Mouse (Mus musculus): ENCODE measurements around the gene Gtpbp8. TPM values are rescaled to one million over a fixed set of nuclear protein-coding genes. Genes with fewer than 3 reads are reported as not detected.

Gene Gtpbp8
- polyA plus RNA-seq, 1 experiment from 2014 or later, result 23.8 TPM

DNA sequence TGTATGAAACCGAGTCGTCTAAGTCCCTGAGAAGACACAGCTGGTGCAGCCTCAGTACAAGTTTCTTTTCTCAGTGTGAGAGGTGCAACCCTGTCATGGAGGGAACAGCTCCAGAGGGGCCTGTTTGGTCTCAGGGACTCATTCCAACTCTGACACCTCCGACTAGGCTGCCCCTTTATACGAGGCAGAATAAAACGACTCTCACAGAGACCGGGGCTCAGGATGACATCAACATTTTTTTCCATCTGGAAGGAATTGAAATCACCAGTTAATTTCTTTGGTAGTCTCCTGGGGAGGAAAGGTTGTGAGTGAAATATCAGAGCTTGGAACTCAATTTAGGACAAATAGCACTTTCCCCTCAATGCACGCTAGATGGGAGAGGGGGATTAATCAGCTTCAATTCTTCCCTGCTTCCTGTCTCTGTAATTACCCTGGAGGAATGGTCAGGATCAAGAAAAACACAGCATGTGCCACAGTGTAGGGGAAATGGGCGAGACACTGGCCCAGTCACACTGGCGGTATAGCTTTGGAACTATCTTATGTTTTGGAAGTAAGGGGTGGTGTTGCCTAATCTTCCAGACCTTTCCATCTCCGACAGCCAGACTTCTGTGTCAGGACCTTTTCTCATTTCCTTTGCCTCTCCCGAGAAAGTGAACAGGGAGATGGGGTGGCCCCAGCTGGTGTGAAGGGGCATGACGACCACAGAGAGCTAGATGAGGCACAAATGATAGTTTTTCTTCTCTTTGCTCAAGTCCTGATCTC is 50.1 kb downstream of the Gtpbp8 start:
- Histone ChIP-seq H3K4me3 (no peak overlapping the region), H3K9me3 (replicated peaks) (no peaks in the 10 kb centered on the region), H3K4me2 (no peak overlapping the region), H3K36me3 (no peaks in the 10 kb centered on the region), H3K9ac (no peak overlapping the region), H3K27me3 (replicated peaks) (peaks cover 10% of the 10 kb centered on the region), H3K27ac (no peak overlapping the region), H3K4me1 (no peaks in the 10 kb centered on the region)
- no peak for ATAC-seq
- 46% methylated on average over 12 of the region's 12 CpGs for WGBS (ENCODE audit: insufficient replicate concordance)

DNA sequence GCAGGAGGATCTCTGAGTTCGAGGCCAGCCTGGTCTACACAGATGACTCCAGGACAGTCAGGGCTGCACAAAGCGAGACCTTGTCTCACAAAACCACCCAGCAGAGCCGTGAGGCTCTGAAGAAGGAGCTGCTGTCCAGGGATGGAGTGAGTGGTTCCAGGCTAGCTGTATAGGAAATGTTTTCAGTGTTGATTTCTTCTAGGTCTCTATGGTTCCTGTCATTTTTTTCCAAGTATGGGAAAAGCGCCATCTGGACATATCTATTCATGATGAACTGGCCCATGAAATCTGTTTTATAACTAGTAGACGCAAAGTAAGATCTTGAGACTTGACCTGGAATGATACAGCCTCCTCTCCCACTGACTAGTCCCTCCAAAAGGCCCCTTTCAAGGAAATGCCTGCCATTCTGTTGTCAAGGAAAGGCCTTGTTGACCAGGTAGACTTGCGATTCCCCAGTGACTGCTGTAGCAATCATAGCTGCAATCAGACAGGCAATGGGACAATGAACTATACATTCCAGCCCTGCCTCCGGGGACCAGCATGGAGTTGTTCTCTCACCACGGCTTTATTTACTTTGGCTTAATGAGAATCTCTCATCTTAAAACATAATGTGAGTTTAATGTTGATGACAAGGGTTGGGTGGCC is 50.8 kb downstream of the Gtpbp8 start:
- 70% methylated on average over 8 of the region's 8 CpGs for WGBS (ENCODE audit: insufficient replicate concordance)
- Histone ChIP-seq H3K9me3 (replicated peaks) (no peaks in the 10 kb centered on the region), H3K9ac (no peak overlapping the region), H3K4me3 (no peak overlapping the region), H3K4me1 (no peaks in the 10 kb centered on the region), H3K4me2 (no peak overlapping the region), H3K27ac (no peak overlapping the region), H3K36me3 (no peaks in the 10 kb centered on the region), H3K27me3 (replicated peaks) (peaks cover 17% of the 10 kb centered on the region)
- no peak for ATAC-seq

DNA sequence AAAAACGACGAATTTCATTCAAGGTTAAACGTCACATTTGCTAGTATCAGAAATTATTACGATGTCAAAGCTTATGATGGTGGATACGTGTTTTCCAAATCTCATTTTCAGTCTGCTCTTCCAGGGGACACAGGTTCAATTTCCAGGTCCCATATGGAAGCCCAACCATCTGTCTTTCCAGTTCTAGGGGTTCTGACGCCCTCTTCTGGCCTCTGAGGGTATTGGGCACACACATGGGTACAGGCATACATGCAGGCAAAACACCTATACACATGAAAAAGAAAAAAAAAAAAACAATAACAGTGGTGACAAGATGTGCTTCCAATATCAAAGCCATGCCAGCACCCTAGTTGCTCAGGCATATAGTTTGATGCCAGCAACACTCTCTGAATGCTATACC is 52.5 kb downstream of the Gtpbp8 start:
- H3K4me2 ChIP-seq, result no peak overlapping the region
- H3K36me3 ChIP-seq, result no peaks in the 10 kb centered on the region
- H3K9me3 ChIP-seq (replicated peaks), result no peaks in the 10 kb centered on the region
- H3K4me3 ChIP-seq, result no peak overlapping the region
- peaks cover 25% of the 10 kb centered on the region for H3K27me3 ChIP-seq (replicated peaks)
- H3K9ac ChIP-seq, result no peak overlapping the region
- no peak overlapping the region for H3K27ac ChIP-seq
- no peaks in the 10 kb centered on the region for H3K4me1 ChIP-seq
- 50% methylated on average over 6 of the region's 6 CpGs for WGBS (ENCODE audit: insufficient replicate concordance)
- ATAC-seq, result no peak

DNA sequence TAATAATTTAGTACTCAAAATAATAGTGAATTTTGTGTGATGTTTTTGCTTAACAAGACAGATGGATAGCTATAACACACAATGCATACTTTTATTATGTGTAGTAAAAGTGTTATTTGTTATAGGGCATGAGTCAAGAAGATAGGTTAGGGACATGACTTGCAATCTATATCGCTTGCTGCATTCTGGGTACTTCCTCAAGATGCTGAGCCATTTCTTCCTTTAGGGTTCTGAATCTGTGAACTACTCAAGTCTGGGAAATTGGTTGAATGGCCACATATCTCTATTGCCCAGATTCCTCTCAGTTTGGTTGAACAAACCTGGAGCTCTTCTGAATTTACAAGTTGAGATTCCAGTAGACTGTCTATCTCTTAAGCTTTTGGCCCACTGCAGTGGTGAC is 53.6 kb downstream of the Gtpbp8 start:
- no peaks in the 10 kb centered on the region for H3K9me3 ChIP-seq (replicated peaks)
- ATAC-seq, result no peak
- no peak overlapping the region for H3K9ac ChIP-seq
- 25% methylated on average over 1 of the region's 1 CpGs for WGBS (ENCODE audit: insufficient replicate concordance)
- peaks cover 37% of the 10 kb centered on the region for H3K27me3 ChIP-seq (replicated peaks)
- no peak overlapping the region for H3K27ac ChIP-seq
- H3K36me3 ChIP-seq, result no peaks in the 10 kb centered on the region
- H3K4me1 ChIP-seq, result 0 out of 2 replicates have a peak, but pooled peaks cover 2% of the 10 kb centered on the region
- H3K4me2 ChIP-seq, result no peak overlapping the region
- H3K4me3 ChIP-seq, result no peak overlapping the region

DNA sequence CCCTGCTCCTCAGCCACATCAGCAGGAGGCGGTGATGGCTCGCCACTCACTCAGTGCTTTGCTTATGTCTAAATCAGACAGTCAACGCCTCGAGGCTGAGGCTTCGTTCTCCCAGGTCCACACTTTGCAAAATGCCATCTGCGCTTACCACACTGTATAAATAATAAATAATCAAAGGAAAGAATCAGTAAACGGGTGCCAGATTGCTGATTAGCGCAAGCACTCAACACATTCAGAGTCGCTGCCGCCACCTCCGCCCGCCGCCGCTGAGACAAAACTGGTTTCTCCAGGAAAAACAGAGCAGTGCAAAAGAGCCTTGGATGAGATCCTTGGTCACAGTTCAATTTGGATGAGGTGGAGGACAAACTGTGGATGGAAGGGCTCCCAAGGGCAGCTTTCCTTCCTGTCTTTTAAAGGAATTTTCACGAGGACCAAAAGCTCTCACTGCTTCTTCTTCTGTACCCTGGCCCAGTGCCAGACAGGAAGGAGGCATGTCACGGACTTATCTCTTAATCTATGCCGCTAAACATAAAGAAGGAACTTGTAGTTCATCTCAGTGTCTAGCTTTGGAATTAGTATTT is 54.5 kb downstream of the Gtpbp8 start:
- H3K4me2 ChIP-seq, result no peak overlapping the region
- no peak overlapping the region for H3K9ac ChIP-seq
- H3K9me3 ChIP-seq (replicated peaks), result no peaks in the 10 kb centered on the region
- no peak overlapping the region for H3K27ac ChIP-seq
- peaks cover 41% of the 10 kb centered on the region for H3K27me3 ChIP-seq (replicated peaks)
- ATAC-seq, result no peak
- 27% methylated on average over 17 of the region's 17 CpGs for WGBS (ENCODE audit: insufficient replicate concordance)
- H3K36me3 ChIP-seq, result no peaks in the 10 kb centered on the region
- no peak overlapping the region for H3K4me3 ChIP-seq
- 0 out of 2 replicates have a peak, but pooled peaks cover 4% of the 10 kb centered on the region for H3K4me1 ChIP-seq

DNA sequence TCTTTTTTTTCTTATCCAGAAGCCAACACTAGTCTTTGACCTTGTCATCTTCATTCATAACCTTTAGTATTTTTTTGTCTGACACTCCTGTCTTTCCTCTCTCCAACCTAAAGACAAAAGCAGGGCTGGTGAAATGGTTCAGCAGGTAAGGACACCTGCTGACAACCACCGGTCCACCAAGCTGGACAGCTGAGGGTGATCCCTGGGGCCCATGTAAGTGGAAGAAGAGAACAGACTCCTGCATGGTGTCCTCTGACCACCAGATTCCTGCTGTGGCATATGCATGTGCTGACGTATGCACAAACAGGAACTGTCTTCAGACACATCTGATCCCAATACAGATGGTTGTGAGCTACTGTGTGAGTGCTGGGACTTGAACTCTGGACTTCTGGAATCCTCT is 55.1 kb downstream of the Gtpbp8 start:
- Histone ChIP-seq H3K4me2 (no peak overlapping the region), H3K27me3 (replicated peaks) (peaks cover 41% of the 10 kb centered on the region), H3K36me3 (no peaks in the 10 kb centered on the region), H3K27ac (no peak overlapping the region), H3K9me3 (replicated peaks) (no peaks in the 10 kb centered on the region), H3K9ac (no peak overlapping the region), H3K4me1 (0 out of 2 replicates have a peak, but pooled peaks cover 4% of the 10 kb centered on the region), H3K4me3 (no peak overlapping the region)
- WGBS (ENCODE audit: insufficient replicate concordance), result 46% methylated on average over 2 of the region's 2 CpGs
- no peak for ATAC-seq

DNA sequence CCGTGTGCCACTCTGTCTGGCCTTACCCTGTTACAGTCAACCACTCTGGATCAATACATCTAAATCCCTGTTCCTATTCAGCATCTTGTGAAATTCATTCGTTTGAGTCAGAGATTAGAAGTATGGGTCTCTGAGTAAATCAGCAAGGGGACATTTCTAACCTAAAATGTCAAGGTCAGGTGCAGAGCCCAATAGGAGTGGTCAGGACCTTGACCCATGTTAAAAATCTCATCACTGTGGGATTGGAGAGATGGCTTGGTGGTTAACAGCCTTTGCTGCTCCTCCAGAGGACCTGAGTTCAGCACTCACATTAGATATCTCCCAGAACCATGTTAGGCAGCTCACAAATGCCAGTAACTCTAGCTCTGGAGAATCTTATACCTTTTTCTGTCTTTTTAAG is 55.7 kb downstream of the Gtpbp8 start:
- no peak overlapping the region for H3K4me2 ChIP-seq
- no peak for ATAC-seq
- no peak overlapping the region for H3K4me3 ChIP-seq
- H3K9ac ChIP-seq, result no peak overlapping the region
- 0 out of 2 replicates have a peak, but pooled peaks cover 4% of the 10 kb centered on the region for H3K4me1 ChIP-seq
- no peak overlapping the region for H3K27ac ChIP-seq
- no peaks in the 10 kb centered on the region for H3K36me3 ChIP-seq
- 49% methylated on average over 2 of the region's 2 CpGs for WGBS (ENCODE audit: insufficient replicate concordance)
- peaks cover 41% of the 10 kb centered on the region for H3K27me3 ChIP-seq (replicated peaks)
- no peaks in the 10 kb centered on the region for H3K9me3 ChIP-seq (replicated peaks)

DNA sequence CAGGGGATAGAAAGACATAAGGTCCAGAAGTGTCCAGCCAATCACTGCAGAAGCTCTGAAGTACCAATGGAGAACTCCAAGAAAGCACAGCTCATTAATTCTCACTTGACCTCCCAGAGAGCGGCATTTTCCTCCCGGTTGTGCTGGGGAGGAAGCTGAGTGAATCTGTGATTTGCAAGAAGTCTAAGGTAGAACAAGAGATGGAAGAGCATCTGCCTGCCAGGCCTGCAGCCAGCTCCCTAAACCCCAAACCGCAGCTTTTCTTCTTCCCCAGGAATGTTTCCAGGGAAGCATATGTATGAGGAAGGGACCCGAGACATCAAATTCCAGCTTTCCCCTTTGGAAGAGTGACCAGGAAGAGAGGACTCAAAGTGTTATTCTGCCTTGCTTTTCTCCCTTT is 57.7 kb downstream of the Gtpbp8 start:
- WGBS (ENCODE audit: insufficient replicate concordance), result 15% methylated on average over 4 of the region's 4 CpGs
- no peak overlapping the region for H3K4me2 ChIP-seq
- H3K36me3 ChIP-seq, result no peaks in the 10 kb centered on the region
- H3K9ac ChIP-seq, result no peak overlapping the region
- H3K4me3 ChIP-seq, result no peak overlapping the region
- H3K27ac ChIP-seq, result no peak overlapping the region
- no peaks in the 10 kb centered on the region for H3K9me3 ChIP-seq (replicated peaks)
- peaks cover 41% of the 10 kb centered on the region for H3K27me3 ChIP-seq (replicated peaks)
- no peak for ATAC-seq
- 0 out of 2 replicates have a peak, but pooled peaks cover 4% of the 10 kb centered on the region for H3K4me1 ChIP-seq

DNA sequence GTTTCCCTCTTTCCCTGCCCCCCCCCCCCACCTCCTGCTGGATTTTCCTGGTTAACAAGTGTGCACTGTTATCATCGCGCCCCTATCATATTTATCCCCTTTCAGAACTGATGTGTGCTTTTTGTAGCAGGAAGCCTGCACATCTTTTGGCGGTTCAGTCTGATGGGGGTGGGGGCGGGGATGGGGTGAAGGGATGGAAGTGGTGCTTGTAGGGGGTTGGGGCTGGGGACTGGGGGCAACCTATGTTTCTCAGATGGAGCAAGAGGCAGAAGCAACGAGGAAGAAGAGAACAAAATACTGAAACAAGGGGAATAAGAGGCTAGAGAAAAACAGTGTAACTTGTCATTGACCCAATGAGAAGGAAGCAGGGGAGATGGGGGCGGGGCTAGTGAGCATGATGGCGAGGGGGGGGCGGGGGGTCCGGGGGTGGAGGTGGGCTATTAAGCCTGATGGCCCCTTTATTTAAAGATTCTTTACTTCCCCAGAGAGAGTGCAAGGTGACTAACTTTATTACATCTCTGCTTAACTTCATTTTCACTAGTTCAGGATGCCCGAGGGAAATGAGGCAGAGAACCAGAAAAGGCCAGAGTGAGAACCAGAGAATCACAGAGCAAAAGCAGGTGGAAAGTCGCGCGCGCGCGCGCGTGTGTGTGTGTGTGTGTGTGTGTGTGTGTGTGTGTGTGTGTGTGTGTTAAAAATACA is 58.3 kb downstream of the Gtpbp8 start:
- ATAC-seq, result no peak
- no peaks in the 10 kb centered on the region for H3K9me3 ChIP-seq (replicated peaks)

DNA sequence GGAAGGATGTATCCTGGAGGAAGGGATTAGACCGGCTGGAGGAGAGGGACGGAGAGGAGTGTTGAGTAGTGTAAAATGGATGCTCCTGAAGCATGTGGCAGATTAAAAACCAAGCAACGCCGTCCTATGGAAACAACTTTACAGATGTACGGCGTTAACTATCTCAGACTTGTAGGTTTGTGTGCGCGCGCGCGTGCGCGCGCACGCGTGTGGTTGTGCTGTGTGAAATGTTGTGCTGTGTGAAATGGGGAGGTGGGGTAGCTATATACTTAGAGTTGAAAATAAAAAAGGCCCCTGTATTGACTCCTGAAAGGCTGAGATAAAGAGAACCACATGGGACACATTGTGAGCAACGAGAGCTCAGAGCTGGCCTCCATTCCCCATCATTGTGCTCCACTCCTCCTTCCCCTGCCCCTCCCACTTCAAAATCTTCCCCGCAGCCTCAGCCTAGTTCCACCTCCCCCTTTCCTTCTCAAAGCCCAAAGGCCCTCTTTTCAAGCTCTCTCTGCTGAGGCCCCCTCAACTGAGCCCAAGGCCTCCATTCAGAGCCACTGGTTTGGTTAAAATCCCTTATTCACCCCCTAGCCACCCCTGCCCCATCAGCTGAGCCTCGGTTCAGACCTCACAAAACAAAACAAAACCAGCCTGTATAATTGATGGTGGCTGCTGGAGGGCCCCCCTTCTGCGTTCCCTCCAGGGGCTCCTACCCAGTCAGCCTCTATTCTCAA is 59.0 kb downstream of the Gtpbp8 start:
- no peak for ATAC-seq
- Histone ChIP-seq H3K27me3 (replicated peaks) (peaks cover 41% of the 10 kb centered on the region), H3K27ac (no peak overlapping the region), H3K4me1 (0 out of 2 replicates have a peak, but pooled peaks cover 4% of the 10 kb centered on the region), H3K9ac (no peak overlapping the region), H3K9me3 (replicated peaks) (no peaks in the 10 kb centered on the region), H3K4me2 (peak overlapping the region; percentile 38), H3K36me3 (no peaks in the 10 kb centered on the region), H3K4me3 (no peak overlapping the region)
- WGBS (ENCODE audit: insufficient replicate concordance), result 46% methylated on average over 20 of the region's 20 CpGs

More for the DNA sequence above, 58.3 kb downstream of the Gtpbp8 start:
- H3K4me1 ChIP-seq, result 0 out of 2 replicates have a peak, but pooled peaks cover 4% of the 10 kb centered on the region
- no peak overlapping the region for H3K27ac ChIP-seq
- 15% methylated on average over 18 of the region's 18 CpGs for WGBS (ENCODE audit: insufficient replicate concordance)
- peak overlapping the region; percentile 38 for H3K4me2 ChIP-seq
- H3K4me3 ChIP-seq, result no peak overlapping the region
- peaks cover 41% of the 10 kb centered on the region for H3K27me3 ChIP-seq (replicated peaks)
- H3K36me3 ChIP-seq, result no peaks in the 10 kb centered on the region
- no peak overlapping the region for H3K9ac ChIP-seq

Data from liver, embryonic 12.5 days (tissue).